Mouse (Mus musculus) heart, embryonic 15.5 days (tissue): Measurements from ENCODE around the gene Ifi47. TPM values are rescaled to one million over a fixed set of nuclear protein-coding genes. Genes with fewer than 3 reads are reported as not detected.

Source experiments
- ATAC-seq: fragments of 200-750 bp; cut with Nextera tagmentation; replicated peaks from 2 replicates; pipeline ENCODE4 v1.8.0; 2017; ENCODE audit warnings: low read depth, moderate TSS enrichment; ENCODE audit not compliant: insufficient number of reproducible peaks, insufficient read depth, low FRiP score
- H3K27ac ChIP-seq: fragments of 300-500 bp; sonication (generic); 2 replicates; pipeline ENCODE4 v1.5.1; 2015; ENCODE audit warnings: mild to moderate bottlenecking, inconsistent platforms
- H3K27me3 ChIP-seq: fragments of 300-500 bp; sonication (generic); 2 replicates; pipeline ENCODE4 v1.6.1; 2015; ENCODE audit warnings: inconsistent platforms
- H3K36me3 ChIP-seq: fragments of 300-500 bp; sonication (generic); 2 replicates; pipeline ENCODE4 v1.6.1; 2015; ENCODE audit warnings: mild to moderate bottlenecking, inconsistent platforms
- H3K4me1 ChIP-seq: fragments of 300-500 bp; sonication (generic); replicated peaks from 2 replicates; pipeline ENCODE4 v1.6.1; 2015; ENCODE audit warnings: inconsistent platforms
- H3K4me2 ChIP-seq: fragments of 300-500 bp; sonication (generic); 2 replicates; pipeline ENCODE4 v1.6.1; 2015; ENCODE audit warnings: inconsistent platforms, mild to moderate bottlenecking, moderate library complexity
- H3K4me3 ChIP-seq: fragments of 300-500 bp; sonication (generic); 2 replicates; pipeline ENCODE4 v1.5.1; 2015; ENCODE audit warnings: mild to moderate bottlenecking, inconsistent platforms
- H3K9ac ChIP-seq: fragments of 300-500 bp; sonication (generic); 2 replicates; pipeline ENCODE4 v1.6.1; 2015; ENCODE audit warnings: mild to moderate bottlenecking, inconsistent platforms
- H3K9me3 ChIP-seq: fragments of 300-500 bp; sonication (generic); replicated peaks from 2 replicates; pipeline ENCODE4 v1.6.1; 2016; ENCODE audit warnings: inconsistent platforms
- WGBS: fragments of 180-500 bp; shearing (Covaris S2); methylation state at CpG from one replicate; pipeline ENCODE4 v1.1.7; 2015; ENCODE audit warnings: mixed read lengths; 5-methylcytosine and 5-hydroxymethylcytosine counted together
- polyA plus RNA-seq: library from polyadenylated mRNA; unstranded; fragments of >200 nt; fragmentation: Nextera tagmentation; extraction: Ambion mirVana; gene quantifications from 2 replicates; pipeline ENCODE4 v1.2.1, GENCODE M21; 2015

Ifi47 gene
- polyA plus RNA-seq, 1 experiment from 2014 or later = 1.4 TPM

DNA sequence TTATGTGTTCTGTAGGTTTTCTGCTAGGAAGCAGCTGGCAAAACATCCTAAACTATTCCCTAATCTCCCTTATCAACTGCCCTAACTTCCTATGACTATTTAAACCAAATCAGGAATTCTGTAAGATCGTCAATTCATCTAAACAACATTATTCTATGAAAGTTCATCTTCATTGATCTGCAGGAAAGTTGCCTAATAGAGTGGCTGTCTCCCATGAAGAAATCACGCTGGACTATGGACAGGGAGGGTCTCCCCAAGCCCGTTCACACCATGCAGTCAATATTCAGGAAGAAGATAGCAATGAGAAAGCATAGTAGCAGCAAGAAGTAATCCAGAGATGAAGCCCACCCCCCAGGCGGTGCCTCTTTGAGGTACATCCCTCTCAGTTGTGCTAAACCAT lies 14.8 kb downstream of the Ifi47 start:
- H3K4me2 ChIP-seq = no peak overlapping the region
- no peaks in the 10 kb centered on the region for H3K27me3 ChIP-seq
- no peaks in the 10 kb centered on the region for H3K36me3 ChIP-seq
- H3K9ac ChIP-seq = no peak overlapping the region
- H3K9me3 ChIP-seq = no peaks in the 10 kb centered on the region
- no peak for ATAC-seq
- no peak overlapping the region for H3K27ac ChIP-seq
- 63% methylated on average over 4 of the region's 4 CpGs for WGBS
- no peak overlapping the region for H3K4me3 ChIP-seq
- H3K4me1 ChIP-seq = peaks cover 6% of the 10 kb centered on the region

DNA sequence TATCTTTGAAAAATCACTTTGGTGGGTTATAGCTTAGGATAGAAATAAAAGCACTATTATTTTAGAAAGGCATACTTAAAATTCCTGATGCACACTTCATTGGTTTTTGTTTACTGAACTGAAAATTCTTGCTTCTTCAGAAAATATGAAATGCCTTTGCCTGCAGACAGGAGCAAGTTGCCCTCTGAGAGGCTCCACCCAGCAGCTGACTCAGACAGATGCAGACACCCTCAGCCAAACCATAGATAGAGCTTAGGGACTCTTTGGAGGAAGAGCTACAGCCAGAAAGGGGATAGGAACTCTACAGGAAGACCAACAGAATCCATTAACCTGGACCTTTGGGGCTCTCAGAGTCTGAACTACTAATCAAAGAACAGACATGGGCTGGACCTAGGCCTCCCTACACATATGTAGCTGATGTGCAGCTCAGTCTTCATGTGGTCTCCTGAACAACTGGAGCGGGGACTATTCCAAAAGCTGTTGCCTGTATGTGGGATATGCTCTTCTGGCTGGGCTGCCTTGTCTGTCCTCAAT lies 15.7 kb downstream of the Ifi47 start:
- Histone ChIP-seq H3K9me3 (no peaks in the 10 kb centered on the region), H3K27me3 (no peaks in the 10 kb centered on the region), H3K4me2 (no peak overlapping the region), H3K4me1 (peaks cover 6% of the 10 kb centered on the region), H3K27ac (no peak overlapping the region), H3K36me3 (no peaks in the 10 kb centered on the region), H3K9ac (no peak overlapping the region), H3K4me3 (no peak overlapping the region)
- ATAC-seq = no peak
- 87% methylated on average over 1 of the region's 1 CpGs for WGBS

DNA sequence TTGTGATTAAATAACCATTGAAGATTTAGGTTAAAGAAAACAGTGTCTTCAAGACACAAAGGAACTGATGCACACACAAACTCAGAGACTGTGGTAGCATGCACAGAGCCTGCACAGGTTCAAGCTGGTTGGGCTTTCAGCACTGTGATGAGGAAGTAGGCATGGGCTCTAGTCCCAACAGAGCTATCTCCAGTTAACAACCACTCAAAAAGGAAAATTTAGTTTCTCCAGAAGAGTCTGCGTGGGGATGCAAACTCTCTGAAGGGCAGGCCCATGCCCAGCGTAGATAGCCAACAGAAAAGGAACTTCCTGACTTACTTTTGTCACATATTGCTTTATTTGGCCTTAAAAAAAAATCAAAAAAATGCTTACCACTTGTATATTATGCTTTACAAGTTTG lies 16.4 kb downstream of the Ifi47 start:
- Histone ChIP-seq H3K4me2 (no peak overlapping the region), H3K4me1 (peaks cover 6% of the 10 kb centered on the region), H3K36me3 (no peaks in the 10 kb centered on the region), H3K27ac (no peak overlapping the region), H3K9me3 (no peaks in the 10 kb centered on the region), H3K9ac (no peak overlapping the region), H3K4me3 (no peak overlapping the region), H3K27me3 (no peaks in the 10 kb centered on the region)
- WGBS = 76% methylated on average over 2 of the region's 2 CpGs
- ATAC-seq = no peak

DNA sequence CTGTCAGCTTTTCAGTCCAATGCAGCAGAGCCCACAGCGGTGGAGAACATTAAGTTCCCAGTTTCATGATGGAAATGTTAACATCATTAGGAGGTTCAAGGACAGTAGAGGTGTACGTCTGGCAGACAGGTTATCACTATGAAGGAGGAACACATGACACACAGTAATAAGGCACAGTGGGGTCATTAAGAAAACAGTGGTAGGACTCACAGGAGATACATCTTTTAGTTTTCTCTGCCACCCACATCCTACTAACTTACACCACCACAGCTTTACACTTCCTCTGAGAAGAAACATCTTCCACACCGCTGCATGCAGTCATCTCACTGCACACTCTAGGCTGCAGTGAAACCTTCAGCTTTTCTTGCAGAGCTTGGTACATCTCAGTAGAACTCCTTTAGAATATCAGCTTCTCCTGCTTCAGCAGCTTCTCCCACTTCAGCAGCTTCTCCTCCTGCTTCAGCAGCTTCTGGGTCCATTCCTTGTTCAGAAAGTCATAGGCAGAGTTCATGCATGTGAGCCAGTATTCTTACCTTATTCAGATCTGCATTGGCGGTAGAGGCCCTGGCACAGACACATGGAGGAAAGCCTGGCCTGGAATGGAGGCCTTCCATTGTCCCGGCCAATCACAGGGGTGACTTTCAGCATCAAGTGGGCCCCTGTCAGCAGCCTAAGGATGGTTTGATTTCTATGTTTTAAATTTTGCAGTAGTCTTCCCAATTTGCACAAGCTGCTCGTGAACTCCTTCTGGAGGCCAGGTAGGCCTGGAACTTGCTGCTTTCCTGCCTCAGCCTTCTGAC lies 17.7 kb downstream of the Ifi47 start:
- Histone ChIP-seq H3K4me3 (no peak overlapping the region), H3K27me3 (no peaks in the 10 kb centered on the region), H3K36me3 (no peaks in the 10 kb centered on the region), H3K27ac (no peak overlapping the region), H3K4me1 (no peaks in the 10 kb centered on the region), H3K9ac (no peak overlapping the region), H3K9me3 (no peaks in the 10 kb centered on the region), H3K4me2 (no peak overlapping the region)
- WGBS = 73% methylated on average over 6 of the region's 6 CpGs
- no peak for ATAC-seq

DNA sequence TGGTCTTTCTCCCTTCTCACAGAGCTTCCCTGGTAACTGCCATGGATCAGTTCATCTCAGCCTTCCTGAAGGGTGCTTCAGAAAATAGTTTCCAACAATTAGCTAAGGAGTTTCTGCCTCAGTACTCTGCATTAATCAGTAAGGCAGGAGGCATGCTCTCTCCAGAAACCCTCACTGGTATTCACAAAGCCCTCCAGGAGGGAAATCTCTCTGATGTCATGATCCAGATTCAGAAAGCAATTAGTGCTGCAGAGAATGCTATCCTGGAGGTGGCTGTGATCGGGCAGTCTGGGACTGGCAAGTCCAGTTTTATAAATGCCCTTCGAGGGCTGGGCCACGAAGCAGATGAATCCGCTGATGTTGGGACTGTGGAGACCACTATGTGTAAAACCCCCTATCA lies 19.0 kb downstream of the Ifi47 start:
- Histone ChIP-seq H3K4me2 (no peak overlapping the region), H3K27me3 (no peaks in the 10 kb centered on the region), H3K4me1 (no peaks in the 10 kb centered on the region), H3K4me3 (no peak overlapping the region), H3K9me3 (no peaks in the 10 kb centered on the region), H3K36me3 (no peaks in the 10 kb centered on the region), H3K9ac (no peak overlapping the region), H3K27ac (no peak overlapping the region)
- WGBS = 79% methylated on average over 4 of the region's 4 CpGs
- ATAC-seq = no peak

DNA sequence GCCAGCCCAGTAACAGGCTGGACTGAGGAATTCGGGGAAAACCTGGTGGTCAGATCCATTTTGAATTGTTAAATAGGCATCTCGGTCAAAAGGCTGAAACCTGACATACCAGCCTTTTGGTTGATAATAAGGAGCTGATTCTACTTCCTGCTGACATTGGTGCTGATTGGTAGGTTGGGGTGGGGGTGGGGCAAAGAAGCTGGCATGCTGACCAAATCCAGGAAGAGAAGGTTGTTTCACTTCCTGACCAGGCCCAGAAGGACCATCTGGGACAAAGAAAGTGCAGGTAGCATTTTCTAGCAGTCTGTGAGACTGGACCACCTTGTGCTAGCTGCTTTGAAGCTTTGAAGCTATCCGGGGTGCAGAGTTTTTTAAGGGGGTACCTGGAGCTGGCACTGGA lies 24.0 kb downstream of the Ifi47 start:
- 80% methylated on average over 3 of the region's 3 CpGs for WGBS
- Histone ChIP-seq H3K4me1 (no peaks in the 10 kb centered on the region), H3K9me3 (no peaks in the 10 kb centered on the region), H3K4me2 (no peak overlapping the region), H3K36me3 (no peaks in the 10 kb centered on the region), H3K27me3 (no peaks in the 10 kb centered on the region), H3K9ac (no peak overlapping the region), H3K4me3 (no peak overlapping the region), H3K27ac (no peak overlapping the region)
- ATAC-seq = no peak

DNA sequence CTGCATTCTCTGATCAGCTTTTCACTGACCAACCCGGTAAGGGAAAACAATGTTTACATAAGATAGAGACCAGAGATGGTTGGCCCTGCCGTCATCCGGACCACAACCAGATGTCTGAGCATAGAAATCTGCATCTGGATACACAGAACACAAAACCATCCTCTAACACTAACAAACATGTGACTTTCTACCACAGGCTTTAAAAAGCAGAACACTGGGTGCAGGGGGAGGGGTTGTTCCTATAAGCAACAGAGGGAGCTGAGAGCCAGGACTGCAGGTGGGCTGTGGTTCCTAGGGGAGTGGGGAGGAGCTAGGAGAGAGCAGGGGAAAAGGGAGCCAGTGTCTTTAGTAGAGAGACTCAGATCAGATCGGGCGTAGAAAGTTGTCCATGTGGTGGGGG lies 25.1 kb downstream of the Ifi47 start:
- H3K27me3 ChIP-seq = no peaks in the 10 kb centered on the region
- no peak overlapping the region for H3K9ac ChIP-seq
- no peak for ATAC-seq
- H3K36me3 ChIP-seq = no peaks in the 10 kb centered on the region
- 33% methylated on average over 5 of the region's 5 CpGs for WGBS
- H3K4me2 ChIP-seq = no peak overlapping the region
- no peak overlapping the region for H3K4me3 ChIP-seq
- no peaks in the 10 kb centered on the region for H3K4me1 ChIP-seq
- H3K9me3 ChIP-seq = no peaks in the 10 kb centered on the region
- H3K27ac ChIP-seq = no peak overlapping the region

DNA sequence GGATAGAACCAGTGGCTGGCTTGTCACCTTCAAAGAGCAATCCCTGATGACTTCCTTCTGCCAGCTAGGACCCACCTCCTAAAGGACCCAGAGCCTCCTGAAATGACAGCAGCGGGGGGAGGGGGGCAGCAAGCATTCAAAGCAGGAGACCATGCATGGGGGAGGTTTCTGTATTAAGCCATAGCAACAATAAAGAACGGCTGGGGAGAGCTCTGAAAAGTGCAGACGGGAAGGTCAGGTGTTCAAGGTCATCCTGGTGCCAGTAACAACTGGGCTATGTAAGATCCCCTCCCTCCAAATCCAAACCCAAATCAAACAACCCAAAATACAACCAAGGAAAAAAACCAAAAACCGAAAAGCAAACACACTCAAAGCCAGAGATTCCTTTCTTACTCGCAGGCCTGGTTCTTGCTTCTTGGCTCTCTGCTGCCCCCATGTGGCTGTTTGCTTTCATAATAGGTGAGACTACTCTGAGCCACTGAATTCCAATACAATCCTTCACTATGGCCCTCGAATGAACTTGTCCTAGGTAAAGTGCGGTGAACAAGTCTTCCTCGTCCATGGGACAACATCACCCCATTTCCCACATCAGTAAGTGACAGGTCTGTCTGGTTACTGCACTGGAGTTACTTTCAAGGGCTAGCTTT lies 26.8 kb downstream of the Ifi47 start:
- H3K27me3 ChIP-seq = no peaks in the 10 kb centered on the region
- H3K27ac ChIP-seq = no peak overlapping the region
- no peak overlapping the region for H3K4me3 ChIP-seq
- H3K4me2 ChIP-seq = no peak overlapping the region
- no peaks in the 10 kb centered on the region for H3K9me3 ChIP-seq
- ATAC-seq = peak; percentile 40; the same call in 1 of the 2 replicates
- no peaks in the 10 kb centered on the region for H3K36me3 ChIP-seq
- H3K4me1 ChIP-seq = no peaks in the 10 kb centered on the region
- 11% methylated on average over 8 of the region's 8 CpGs for WGBS
- H3K9ac ChIP-seq = no peak overlapping the region

DNA sequence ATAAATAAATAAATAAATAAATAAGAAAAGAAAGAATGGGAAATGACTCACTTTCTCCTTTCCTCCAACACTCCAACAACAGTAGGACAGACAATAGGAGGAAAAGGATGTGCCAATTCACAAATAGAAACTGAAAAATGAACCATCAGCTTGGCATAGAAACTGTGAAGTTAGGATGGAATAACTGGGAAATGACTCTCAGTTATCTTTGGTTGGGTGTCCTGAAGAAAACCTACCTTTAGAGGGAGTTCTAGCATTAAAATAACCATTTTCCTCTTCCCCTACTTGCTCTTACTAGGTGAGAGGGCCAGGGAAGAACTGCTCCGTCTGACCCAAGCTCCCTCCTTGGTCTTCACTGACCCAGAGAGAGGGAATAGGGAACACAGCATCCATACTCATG lies 29.4 kb downstream of the Ifi47 start:
- WGBS = 68% methylated on average over 1 of the region's 1 CpGs
- Histone ChIP-seq H3K4me3 (no peak overlapping the region), H3K9me3 (no peaks in the 10 kb centered on the region), H3K9ac (no peak overlapping the region), H3K27me3 (no peaks in the 10 kb centered on the region), H3K4me2 (no peak overlapping the region), H3K36me3 (no peaks in the 10 kb centered on the region), H3K4me1 (no peaks in the 10 kb centered on the region), H3K27ac (no peak overlapping the region)
- ATAC-seq = no peak

DNA sequence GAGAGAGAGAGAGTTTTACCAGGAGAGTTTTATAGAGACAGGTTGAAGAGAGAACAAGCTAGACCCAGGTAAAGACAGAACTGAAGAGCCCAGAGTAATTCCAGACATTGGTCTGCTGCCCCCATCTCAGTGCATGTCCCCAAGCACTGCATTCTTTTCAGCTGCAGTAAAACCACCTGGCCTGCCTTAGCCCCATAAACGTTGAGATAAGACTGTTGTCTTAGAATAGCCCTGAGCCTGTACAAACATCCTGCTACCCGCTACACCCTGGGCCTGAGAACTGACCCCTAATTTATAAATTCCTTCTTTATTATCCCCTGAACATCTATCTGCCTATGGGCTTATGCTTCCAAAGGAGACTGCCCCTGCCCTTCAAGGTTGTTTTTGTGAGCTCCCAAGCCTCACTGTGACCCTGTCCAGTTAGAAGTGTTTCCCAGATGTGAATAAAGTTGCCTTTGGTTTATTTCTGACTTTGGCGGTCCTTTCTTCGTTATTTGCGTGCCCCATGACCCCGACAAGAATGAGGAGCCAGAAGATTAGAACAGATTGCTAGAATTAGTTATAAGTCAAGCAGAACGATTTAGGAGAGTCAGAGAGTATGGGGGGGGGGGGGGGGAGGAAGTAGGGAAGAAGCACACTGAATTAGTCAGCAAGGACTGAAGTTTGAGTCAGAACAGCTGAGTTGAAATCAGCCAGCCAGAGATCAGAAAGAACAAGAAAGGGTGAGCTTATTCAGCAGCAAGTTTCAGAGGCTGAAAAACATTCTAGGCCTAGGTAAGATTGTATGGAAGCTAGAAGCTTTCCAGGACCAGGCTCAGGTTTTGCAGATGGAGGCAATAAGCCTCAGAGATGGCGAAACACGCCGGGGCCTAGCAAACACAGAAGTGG lies 31.5 kb downstream of the Ifi47 start:
- Histone ChIP-seq H3K27me3 (no peaks in the 10 kb centered on the region), H3K4me3 (no peak overlapping the region), H3K4me1 (no peaks in the 10 kb centered on the region), H3K27ac (no peak overlapping the region), H3K9ac (no peak overlapping the region), H3K4me2 (no peak overlapping the region), H3K9me3 (no peaks in the 10 kb centered on the region), H3K36me3 (no peaks in the 10 kb centered on the region)
- WGBS = 66% methylated on average over 10 of the region's 10 CpGs
- no peak for ATAC-seq

DNA sequence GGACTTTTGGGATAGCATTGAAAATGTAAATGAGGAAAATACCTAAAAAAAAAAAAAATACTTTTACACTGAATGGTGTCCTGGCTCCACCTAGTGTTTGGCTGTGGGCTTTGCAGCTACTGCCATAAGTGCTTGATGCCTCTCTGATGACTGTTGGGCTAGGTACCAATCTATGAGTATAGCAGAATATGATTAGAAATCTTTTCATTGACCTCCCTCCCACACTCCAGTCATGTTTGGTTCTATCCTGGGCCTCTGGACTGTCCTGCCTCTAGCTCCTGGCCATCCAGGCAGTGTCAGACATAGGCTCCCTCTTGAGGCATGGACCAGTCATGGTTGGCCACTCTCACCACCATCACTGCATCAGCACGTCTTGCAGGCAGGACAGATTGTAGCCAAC lies 32.4 kb downstream of the Ifi47 start:
- Histone ChIP-seq H3K27ac (no peak overlapping the region), H3K4me3 (no peak overlapping the region), H3K9ac (no peak overlapping the region), H3K9me3 (no peaks in the 10 kb centered on the region), H3K4me1 (no peaks in the 10 kb centered on the region), H3K36me3 (no peaks in the 10 kb centered on the region), H3K27me3 (no peaks in the 10 kb centered on the region), H3K4me2 (no peak overlapping the region)
- WGBS = 36% methylated on average over 1 of the region's 1 CpGs
- no peak for ATAC-seq
